Mouse (Mus musculus) olfactory bulb, adult 2 months (tissue): ENCODE measurements around the gene Med24. TPM values are rescaled to one million over a fixed set of nuclear protein-coding genes. Genes with fewer than 3 reads are reported as not detected.
"Not testable (repeated sequence)": the region's sequence is repeated elsewhere in the genome, so short reads cannot be mapped to it uniquely, and the experiment has no call there.

ENCODE experiments used
- H3K27ac ChIP-seq: fragments of 200-500 bp; 2 replicates; pipeline ENCODE4 v1.5.1; 2012; ENCODE audit warnings: low read depth, low read length; ENCODE audit not compliant: insufficient read depth
- H3K4me1 ChIP-seq: fragments of 200-500 bp; 2 replicates; pipeline ENCODE4 v1.6.1; 2012; ENCODE audit warnings: low read length; ENCODE audit not compliant: control insufficient read depth, insufficient read depth
- H3K4me3 ChIP-seq: fragments of 200-500 bp; 2 replicates; pipeline ENCODE4 v1.5.1; 2012; ENCODE audit warnings: mild to moderate bottlenecking, low read depth, low read length, moderate library complexity; ENCODE audit not compliant: insufficient read depth
- CTCF ChIP-seq: fragments of 200-500 bp; IDR thresholded peaks from 2 replicates; pipeline ENCODE4 v1.5.1; 2012; ENCODE audit warnings: low read depth, mild to moderate bottlenecking, low read length, moderate library complexity; ENCODE audit not compliant: insufficient read depth
- POLR2A ChIP-seq: fragments of 200-500 bp; IDR thresholded peaks from 2 replicates; pipeline ENCODE4 v1.6.1; 2012; ENCODE audit warnings: mild to moderate bottlenecking, low read depth, low read length, moderate library complexity; ENCODE audit not compliant: insufficient read depth
- WGBS: fragments of 180-500 bp; shearing (Covaris S2); methylation state at CpG from one replicate; pipeline ENCODE4 v1.1.7; 2018; 5-methylcytosine and 5-hydroxymethylcytosine counted together
- polyA plus RNA-seq: library from polyadenylated mRNA; stranded (reverse); fragments of >200 nt; gene quantifications from 2 replicates; pipeline ENCODE4 v1.2.4, GENCODE M21; 2012; ENCODE audit warnings: low replicate concordance; ENCODE audit not compliant: missing spikeins, insufficient read depth, insufficient read length

Gene Med24
- polyA plus RNA-seq, 1 experiment, result not detected

- TF ChIP-seq POLR2A, result no peak
- no peak for TF ChIP-seq CTCF
- 89% methylated on average over 9 of the region's 9 CpGs for WGBS
- Histone ChIP-seq H3K4me1 (no peaks in the 10 kb centered on the region), H3K27ac (no peak overlapping the region), H3K4me3 (no peak overlapping the region)
Measured at GRCm38 (mm10) chr11:98693746-98694145, 35.5 kb downstream of the Med24 start.

DNA sequence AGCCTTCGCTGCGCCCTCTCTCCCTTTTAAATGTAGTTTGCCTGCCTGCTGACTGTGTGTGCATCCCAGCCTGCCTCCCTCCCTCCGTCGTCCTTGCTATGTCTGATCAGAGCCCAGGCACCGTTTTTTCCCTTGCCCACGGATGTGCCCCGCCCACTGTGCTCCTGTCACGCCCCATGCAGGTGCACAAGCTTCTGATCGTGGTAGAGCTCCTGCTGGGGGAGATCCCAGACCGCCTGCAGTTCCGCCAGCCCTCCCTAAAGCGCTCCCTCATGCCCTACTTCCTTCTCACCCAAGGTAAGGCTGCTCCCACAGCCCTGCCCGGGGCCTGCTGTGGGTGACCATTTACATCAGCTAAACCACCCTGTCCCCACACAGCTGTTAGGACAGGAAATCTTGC, 36.0 kb downstream of the Med24 start:
- 50% methylated on average over 13 of the region's 13 CpGs for WGBS
- TF ChIP-seq CTCF (no peak), POLR2A (no peak)
- H3K4me3 ChIP-seq, result no peak overlapping the region
- H3K4me1 ChIP-seq, result no peaks in the 10 kb centered on the region
- no peak overlapping the region for H3K27ac ChIP-seq

GRCm38 (mm10) chr11:98688009-98688408, 41.2 kb downstream of the Med24 start:
- TF ChIP-seq POLR2A (no peak), CTCF (no peak)
- H3K4me1 ChIP-seq, result peaks cover 2% of the 10 kb centered on the region; the same call in 1 of the 2 replicates
- 87% methylated on average over 8 of the region's 8 CpGs for WGBS
- H3K27ac ChIP-seq, result no peak overlapping the region
- H3K4me3 ChIP-seq, result no peak overlapping the region

GRCm38 (mm10) chr11:98686976-98687375, 42.3 kb downstream of the Med24 start:
- no peak overlapping the region for H3K4me3 ChIP-seq
- no peak overlapping the region for H3K27ac ChIP-seq
- TF ChIP-seq POLR2A, result no peak
- TF ChIP-seq CTCF, result no peak
- peaks cover 2% of the 10 kb centered on the region; the same call in 1 of the 2 replicates for H3K4me1 ChIP-seq
- WGBS, result 87% methylated on average over 4 of the region's 4 CpGs

DNA sequence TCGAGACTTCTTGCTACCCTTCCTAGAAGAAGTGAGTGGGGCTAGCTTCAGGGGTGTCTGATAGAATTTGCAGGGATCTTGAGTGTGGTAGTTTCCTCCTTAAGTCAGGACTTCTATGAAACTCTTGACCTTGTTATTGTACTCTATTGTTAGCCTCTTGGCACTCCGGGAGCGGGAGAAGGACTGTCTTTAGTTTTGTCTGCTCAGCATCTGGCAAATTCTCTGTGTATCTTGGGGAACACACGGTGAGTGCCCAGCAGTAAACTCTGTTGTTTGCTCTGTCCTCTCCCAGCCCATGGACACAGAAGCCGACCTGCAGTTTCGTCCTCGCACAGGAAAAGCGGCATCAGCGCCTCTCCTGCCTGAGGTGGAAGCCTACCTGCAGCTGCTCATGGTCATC, 43.6 kb downstream of the Med24 start:
- peaks cover 2% of the 10 kb centered on the region; the same call in 1 of the 2 replicates for H3K4me1 ChIP-seq
- no peak overlapping the region for H3K27ac ChIP-seq
- TF ChIP-seq POLR2A, result no peak
- no peak for TF ChIP-seq CTCF
- 90% methylated on average over 9 of the region's 9 CpGs for WGBS
- no peak overlapping the region for H3K4me3 ChIP-seq

DNA sequence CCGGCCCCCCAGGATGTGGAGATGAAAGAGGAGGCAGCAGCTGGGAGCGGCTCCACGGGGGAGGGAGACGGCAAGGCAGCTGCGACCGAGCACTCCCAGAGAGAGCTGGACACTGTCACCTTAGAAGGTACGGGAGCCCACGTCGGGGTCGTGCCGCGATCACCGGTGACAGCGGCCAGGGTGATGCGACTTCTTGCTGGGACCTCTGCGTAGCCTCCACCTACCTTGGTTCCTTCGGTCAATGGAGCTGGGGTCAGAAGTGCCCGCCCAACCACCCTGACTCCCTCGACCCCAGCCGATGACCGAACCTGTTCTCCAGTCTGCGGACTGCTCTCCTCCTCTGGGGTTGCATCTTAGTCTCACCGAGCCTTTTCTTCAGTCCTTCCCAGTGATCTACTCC, 46.4 kb downstream of the Med24 start:
- WGBS, result 0% methylated on average over 23 of the region's 23 CpGs
- Histone ChIP-seq H3K4me1 (peaks cover 2% of the 10 kb centered on the region; the same call in 1 of the 2 replicates), H3K27ac (peak overlapping the region; percentile 47), H3K4me3 (peak overlapping the region; percentile 98)
- TF ChIP-seq CTCF, result no peak
- no peak for TF ChIP-seq POLR2A

DNA sequence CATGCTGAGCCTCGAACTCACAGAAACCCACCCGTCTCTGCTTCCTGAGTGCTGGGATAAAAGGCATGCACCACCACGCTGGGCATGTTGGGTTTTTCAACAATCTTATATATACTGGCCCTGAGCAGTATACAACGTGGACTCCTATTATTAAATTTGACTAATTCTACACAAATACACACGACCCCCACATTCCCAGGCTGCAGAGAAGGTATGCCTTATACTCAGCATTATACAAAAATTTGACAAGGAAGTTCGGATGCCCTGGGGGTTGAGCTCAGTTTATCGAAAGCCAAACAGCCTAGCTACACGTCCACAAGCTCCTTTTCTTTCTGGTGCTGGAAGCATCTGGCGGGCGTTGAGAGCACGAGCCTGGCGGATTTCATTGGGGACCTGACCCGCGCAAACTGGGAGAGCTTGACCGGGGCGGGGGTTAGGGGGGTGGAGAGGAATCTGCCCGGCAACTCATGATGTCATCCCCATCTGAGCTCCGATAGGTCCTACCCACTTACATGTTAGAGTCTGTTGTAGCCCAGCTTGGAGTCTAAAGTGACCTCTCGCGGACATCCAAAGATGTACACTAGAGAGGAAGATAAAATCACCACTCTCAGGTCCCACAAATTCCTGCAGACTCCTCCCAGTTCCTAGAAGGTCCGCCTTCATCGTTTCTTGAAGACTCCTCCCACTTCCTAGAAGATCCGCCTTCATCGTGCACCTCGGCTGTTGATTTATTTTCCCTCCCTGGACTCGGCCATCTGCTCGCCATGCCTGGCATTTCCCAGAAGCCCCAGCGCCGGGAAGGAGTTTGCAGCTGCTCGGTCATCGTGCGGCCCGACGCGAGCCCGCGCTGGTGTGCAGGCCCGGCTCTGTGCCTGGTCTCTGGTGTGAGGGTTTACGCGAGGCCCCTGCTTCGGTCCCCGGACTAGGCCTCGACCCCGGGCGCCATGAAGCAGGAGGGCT, 47.2 kb downstream of the Med24 start, which contains the start of gene Psmd3:
Gene Psmd3 (plus strand): TSS at position 769 of the 960 bp plus-strand sequence.
- peak within 1 kb of the TSS; percentile 98 for H3K4me3 ChIP-seq
- 2% methylated on average over 45 of the region's 45 CpGs for WGBS
- peak within 1 kb of the TSS; percentile 47 for H3K27ac ChIP-seq
- peaks cover 2% of the 10 kb centered on the region; the same call in 1 of the 2 replicates for H3K4me1 ChIP-seq
- TF ChIP-seq POLR2A (peak; percentile 82), CTCF (no peak)

- no peak overlapping the region for H3K4me3 ChIP-seq
- no peak overlapping the region for H3K27ac ChIP-seq
- 80% methylated on average over 4 of the region's 4 CpGs for WGBS
- TF ChIP-seq POLR2A (no peak), CTCF (no peak)
- peaks cover 2% of the 10 kb centered on the region; the same call in 1 of the 2 replicates for H3K4me1 ChIP-seq
Measured at GRCm38 (mm10) chr11:98681186-98681585, 48.0 kb downstream of the Med24 start.

GRCm38 (mm10) chr11:98680595-98680994, 48.6 kb downstream of the Med24 start:
- not testable (repeated sequence) for H3K4me1 ChIP-seq, H3K4me3 ChIP-seq, H3K27ac ChIP-seq
- 88% methylated on average over 4 of the region's 4 CpGs for WGBS
